Mouse (Mus musculus) hindbrain, embryonic 12.5 days (tissue): Measurements from ENCODE around the gene Ap1s3. TPM values are rescaled to one million over a fixed set of nuclear protein-coding genes. Genes with fewer than 3 reads are reported as not detected.

Experiments used
- ATAC-seq: fragments of 200-750 bp; cut with Nextera tagmentation; 2 replicates; pipeline ENCODE4 v1.8.0; 2017; ENCODE audit warnings: moderate TSS enrichment; ENCODE audit not compliant: low FRiP score
- H3K27ac ChIP-seq: fragments of 300-500 bp; sonication (generic); 2 replicates; pipeline ENCODE4 v1.5.1; 2016; ENCODE audit warnings: mild to moderate bottlenecking
- H3K27me3 ChIP-seq: fragments of 300-500 bp; sonication (generic); 2 replicates; pipeline ENCODE4 v1.6.1; 2016; ENCODE audit warnings: mild to moderate bottlenecking
- H3K36me3 ChIP-seq: fragments of 300-500 bp; sonication (generic); 2 replicates; pipeline ENCODE4 v1.6.1; 2016; ENCODE audit warnings: mild to moderate bottlenecking
- H3K4me1 ChIP-seq: fragments of 300-500 bp; sonication (generic); 2 replicates; pipeline ENCODE4 v1.6.1; 2016
- H3K4me2 ChIP-seq: fragments of 300-500 bp; sonication (generic); replicated peaks from 2 replicates; pipeline ENCODE4 v1.6.1; 2016; ENCODE audit warnings: mild to moderate bottlenecking
- H3K4me3 ChIP-seq: fragments of 300-500 bp; sonication (generic); 2 replicates; pipeline ENCODE4 v1.5.1; 2016; ENCODE audit warnings: mild to moderate bottlenecking
- H3K9ac ChIP-seq: fragments of 300-500 bp; sonication (generic); 2 replicates; pipeline ENCODE4 v1.6.1; 2016; ENCODE audit warnings: mild to moderate bottlenecking, moderate library complexity
- H3K9me3 ChIP-seq: fragments of 300-500 bp; sonication (generic); replicated peaks from 2 replicates; pipeline ENCODE4 v1.6.1; 2016; ENCODE audit warnings: mild to moderate bottlenecking
- WGBS: fragments of 180-500 bp; shearing (Covaris S2); methylation state at CpG from one replicate; pipeline ENCODE4 v1.1.7; 2016; 5-methylcytosine and 5-hydroxymethylcytosine counted together
- polyA plus RNA-seq: library from polyadenylated mRNA; unstranded; fragments of >200 nt; fragmentation: Nextera tagmentation; extraction: Ambion mirVana; gene quantifications from 2 replicates; pipeline ENCODE4 v1.2.1, GENCODE M21; 2016

Gene Ap1s3
- polyA plus RNA-seq, 1 experiment from 2014 or later, result 0.48 TPM

- no peaks in the 10 kb centered on the region for H3K9me3 ChIP-seq
- H3K27ac ChIP-seq, result no peak overlapping the region
- H3K4me2 ChIP-seq, result no peak overlapping the region
- no peaks in the 10 kb centered on the region for H3K4me1 ChIP-seq
- no peak for ATAC-seq
- no peaks in the 10 kb centered on the region for H3K27me3 ChIP-seq
- 88% methylated on average over 4 of the region's 4 CpGs for WGBS
- no peak overlapping the region for H3K4me3 ChIP-seq
- no peaks in the 10 kb centered on the region for H3K36me3 ChIP-seq
- H3K9ac ChIP-seq, result no peak overlapping the region
Measured at GRCm38 (mm10) chr1:79655819-79656555, 15.8 kb downstream of the Ap1s3 start.

DNA sequence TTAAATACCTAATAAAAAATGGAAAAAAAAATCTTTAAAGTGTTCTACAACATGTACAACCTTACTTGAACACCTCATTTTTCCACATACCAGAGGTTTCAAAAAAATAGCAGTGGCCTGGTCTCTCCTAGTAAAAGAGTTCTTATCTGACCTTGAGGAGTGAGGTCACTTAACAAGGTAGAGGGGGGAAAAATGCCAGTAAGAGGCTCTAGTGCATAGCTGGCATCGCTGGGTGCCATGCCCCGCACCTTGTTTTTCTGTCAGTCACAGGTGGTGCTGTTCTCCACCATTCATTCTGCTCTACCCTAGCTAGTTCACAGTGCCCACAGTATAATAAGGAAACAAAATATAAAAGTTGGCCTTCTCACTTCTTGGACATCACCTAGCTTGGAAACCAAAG lies 16.8 kb downstream of the Ap1s3 start:
- Histone ChIP-seq H3K4me1 (no peaks in the 10 kb centered on the region), H3K9ac (no peak overlapping the region), H3K36me3 (no peaks in the 10 kb centered on the region), H3K27me3 (no peaks in the 10 kb centered on the region), H3K4me2 (no peak overlapping the region), H3K4me3 (no peak overlapping the region), H3K9me3 (no peaks in the 10 kb centered on the region), H3K27ac (no peak overlapping the region)
- WGBS, result 91% methylated on average over 2 of the region's 2 CpGs
- ATAC-seq, result no peak

DNA sequence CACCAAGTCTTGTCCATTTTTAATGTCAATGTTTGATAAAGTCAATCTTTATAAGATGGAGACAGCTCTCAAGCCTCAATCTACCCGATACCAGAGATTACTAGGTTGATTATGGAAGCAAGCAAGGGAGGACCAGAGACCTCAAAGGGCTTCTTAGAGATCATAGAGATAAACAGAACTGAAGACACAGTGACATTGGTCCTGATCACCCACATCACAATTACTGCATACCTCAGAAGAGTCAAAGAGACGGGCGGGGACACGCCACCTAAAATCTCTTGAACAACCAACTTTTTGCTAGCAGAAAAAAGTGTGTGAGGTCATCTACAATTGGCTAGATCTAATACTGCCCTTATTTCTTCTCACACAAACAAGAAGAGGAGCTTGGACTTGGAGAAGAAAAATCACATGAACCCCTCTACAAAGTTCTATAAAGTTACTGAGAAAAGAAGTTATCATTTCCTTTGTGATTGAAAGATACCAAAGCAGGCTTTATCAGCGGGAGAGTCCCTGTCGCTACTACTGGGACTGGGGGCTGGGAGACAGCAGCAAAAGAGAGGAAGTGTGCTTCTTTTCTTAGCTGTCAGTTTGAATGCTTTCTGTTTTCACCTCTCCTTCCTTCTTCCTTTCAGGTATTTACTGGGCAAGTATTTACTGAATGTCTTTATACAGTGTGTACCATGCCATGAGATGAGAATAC lies 28.2 kb downstream of the Ap1s3 start:
- no peak for ATAC-seq
- Histone ChIP-seq H3K36me3 (no peaks in the 10 kb centered on the region), H3K9ac (no peak overlapping the region), H3K4me2 (no peak overlapping the region), H3K4me1 (no peaks in the 10 kb centered on the region), H3K4me3 (no peak overlapping the region), H3K9me3 (no peaks in the 10 kb centered on the region), H3K27ac (no peak overlapping the region), H3K27me3 (no peaks in the 10 kb centered on the region)
- 89% methylated on average over 6 of the region's 6 CpGs for WGBS

- H3K9me3 ChIP-seq, result no peaks in the 10 kb centered on the region
- no peaks in the 10 kb centered on the region for H3K27me3 ChIP-seq
- 88% methylated on average over 3 of the region's 3 CpGs for WGBS
- H3K36me3 ChIP-seq, result no peaks in the 10 kb centered on the region
- no peak overlapping the region for H3K4me2 ChIP-seq
- no peak overlapping the region for H3K27ac ChIP-seq
- no peak for ATAC-seq
- H3K4me1 ChIP-seq, result no peaks in the 10 kb centered on the region
- H3K4me3 ChIP-seq, result no peak overlapping the region
- H3K9ac ChIP-seq, result no peak overlapping the region
Measured at GRCm38 (mm10) chr1:79642680-79643079, 29.1 kb downstream of the Ap1s3 start.

DNA sequence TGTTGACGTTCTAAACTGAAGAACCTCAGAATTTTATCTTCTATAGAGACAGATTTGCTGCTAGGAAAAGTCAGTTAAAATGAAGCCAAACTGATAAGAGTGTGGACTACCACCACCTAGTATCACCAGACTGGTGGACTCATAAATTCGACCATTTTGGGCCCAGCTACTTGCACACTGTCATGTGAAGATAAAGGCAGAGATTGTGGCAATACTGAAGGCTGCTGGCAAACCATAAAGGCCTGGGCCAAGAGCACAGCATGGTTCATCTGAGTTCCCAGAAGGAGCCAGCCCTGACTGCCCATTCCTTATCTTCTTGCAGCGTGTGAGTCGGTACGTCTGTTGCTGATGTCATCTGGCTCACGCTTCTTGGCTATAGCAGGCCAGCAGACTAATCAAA lies 30.4 kb downstream of the Ap1s3 start:
- H3K4me3 ChIP-seq, result no peak overlapping the region
- H3K36me3 ChIP-seq, result no peaks in the 10 kb centered on the region
- H3K4me1 ChIP-seq, result no peaks in the 10 kb centered on the region
- no peak overlapping the region for H3K4me2 ChIP-seq
- H3K27ac ChIP-seq, result no peak overlapping the region
- ATAC-seq, result no peak
- no peaks in the 10 kb centered on the region for H3K27me3 ChIP-seq
- no peaks in the 10 kb centered on the region for H3K9me3 ChIP-seq
- WGBS, result 83% methylated on average over 6 of the region's 6 CpGs
- no peak overlapping the region for H3K9ac ChIP-seq

DNA sequence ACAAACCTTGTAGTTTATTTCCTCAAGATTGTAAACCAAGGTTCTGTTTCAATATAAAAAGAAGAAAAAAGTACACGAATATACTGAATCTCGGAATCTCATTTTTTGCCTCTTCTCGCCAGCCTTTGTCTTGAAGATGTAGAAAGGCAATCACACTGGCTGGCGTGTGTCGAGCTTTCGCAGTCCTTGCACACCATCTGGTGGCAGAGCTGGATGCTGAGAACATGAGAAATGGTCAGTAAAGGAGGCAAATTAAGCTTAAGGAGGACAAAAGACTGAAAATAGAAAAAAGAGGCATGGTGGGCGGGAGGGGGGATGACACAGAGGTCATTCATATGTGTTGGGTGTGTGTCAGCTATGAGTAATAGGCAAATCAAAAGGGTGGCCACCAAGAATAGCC lies 31.6 kb downstream of the Ap1s3 start:
- H3K9me3 ChIP-seq, result no peaks in the 10 kb centered on the region
- ATAC-seq, result peak; percentile 77; the same call in 1 of the 2 replicates
- H3K4me2 ChIP-seq, result no peak overlapping the region
- WGBS, result 48% methylated on average over 7 of the region's 7 CpGs
- no peak overlapping the region for H3K4me3 ChIP-seq
- no peak overlapping the region for H3K27ac ChIP-seq
- no peaks in the 10 kb centered on the region for H3K4me1 ChIP-seq
- H3K9ac ChIP-seq, result no peak overlapping the region
- no peaks in the 10 kb centered on the region for H3K36me3 ChIP-seq
- H3K27me3 ChIP-seq, result no peaks in the 10 kb centered on the region

- H3K9ac ChIP-seq, result no peak overlapping the region
- no peaks in the 10 kb centered on the region for H3K4me1 ChIP-seq
- 68% methylated on average over 5 of the region's 5 CpGs for WGBS
- no peak overlapping the region for H3K4me3 ChIP-seq
- no peaks in the 10 kb centered on the region for H3K27me3 ChIP-seq
- no peaks in the 10 kb centered on the region for H3K9me3 ChIP-seq
- no peaks in the 10 kb centered on the region for H3K36me3 ChIP-seq
- H3K27ac ChIP-seq, result no peak overlapping the region
- peak; percentile 54; the same call in 1 of the 2 replicates for ATAC-seq
- H3K4me2 ChIP-seq, result no peak overlapping the region
Measured at GRCm38 (mm10) chr1:79639683-79640082, 32.1 kb downstream of the Ap1s3 start.

GRCm38 (mm10) chr1:79639107-79639506 lies 32.7 kb downstream of the Ap1s3 start:
- H3K9me3 ChIP-seq, result no peaks in the 10 kb centered on the region
- no peaks in the 10 kb centered on the region for H3K27me3 ChIP-seq
- no peak overlapping the region for H3K4me3 ChIP-seq
- 92% methylated on average over 6 of the region's 6 CpGs for WGBS
- H3K4me2 ChIP-seq, result no peak overlapping the region
- no peak overlapping the region for H3K27ac ChIP-seq
- H3K36me3 ChIP-seq, result no peaks in the 10 kb centered on the region
- H3K4me1 ChIP-seq, result no peaks in the 10 kb centered on the region
- no peak for ATAC-seq
- no peak overlapping the region for H3K9ac ChIP-seq

- no peaks in the 10 kb centered on the region for H3K9me3 ChIP-seq
- H3K9ac ChIP-seq, result no peak overlapping the region
- no peaks in the 10 kb centered on the region for H3K36me3 ChIP-seq
- H3K27me3 ChIP-seq, result no peaks in the 10 kb centered on the region
- no peak overlapping the region for H3K27ac ChIP-seq
- no peak for ATAC-seq
- no peak overlapping the region for H3K4me3 ChIP-seq
- WGBS, result over 99% methylated on average over 2 of the region's 2 CpGs
- H3K4me1 ChIP-seq, result no peaks in the 10 kb centered on the region
- no peak overlapping the region for H3K4me2 ChIP-seq
Measured at GRCm38 (mm10) chr1:79637768-79638167, 34.0 kb downstream of the Ap1s3 start.

DNA sequence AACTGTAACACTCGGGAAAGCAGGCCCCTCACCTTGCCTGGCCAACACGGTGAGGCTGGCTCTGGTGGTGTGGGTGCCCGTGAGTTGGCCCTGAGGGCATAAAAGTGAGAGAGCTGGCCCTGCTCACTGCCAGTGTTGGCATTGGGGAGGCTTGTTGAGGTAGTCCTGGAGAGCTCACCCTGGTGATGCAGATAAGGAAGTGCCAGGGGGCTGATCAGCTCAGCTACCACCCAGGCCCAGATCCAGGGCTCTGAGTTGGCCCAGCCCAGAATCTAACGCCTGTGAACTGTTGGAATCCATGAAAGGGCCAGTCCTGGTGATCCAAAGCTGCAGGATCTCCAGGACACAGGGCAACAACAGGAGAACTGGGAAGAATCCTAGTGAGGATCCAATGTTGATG lies 40.3 kb downstream of the Ap1s3 start:
- 91% methylated on average over 4 of the region's 4 CpGs for WGBS
- H3K4me2 ChIP-seq, result no peak overlapping the region

DNA sequence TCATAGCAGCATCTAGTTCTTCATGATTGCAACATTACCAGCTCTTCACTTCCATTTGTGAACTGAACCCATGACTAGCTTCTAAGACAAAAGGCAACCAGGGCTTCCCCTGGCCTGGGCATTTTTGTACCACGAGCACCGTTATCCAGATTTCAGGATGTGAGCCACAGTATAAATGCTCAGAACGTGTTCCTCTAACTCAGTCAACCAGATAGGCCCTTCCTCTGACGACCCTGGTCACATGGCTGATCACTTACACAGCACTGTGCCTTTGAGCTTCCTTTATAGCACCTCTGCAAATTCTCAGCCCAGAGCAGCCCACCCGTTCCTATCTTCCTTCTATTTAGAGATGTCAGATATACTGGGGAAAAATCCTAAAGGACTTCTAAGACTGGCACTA lies 42.0 kb downstream of the Ap1s3 start:
- no peak overlapping the region for H3K4me2 ChIP-seq
- no peaks in the 10 kb centered on the region for H3K27me3 ChIP-seq
- H3K9ac ChIP-seq, result no peak overlapping the region
- no peak for ATAC-seq
- WGBS, result 84% methylated on average over 5 of the region's 5 CpGs
- no peak overlapping the region for H3K27ac ChIP-seq
- no peaks in the 10 kb centered on the region for H3K36me3 ChIP-seq
- H3K4me1 ChIP-seq, result no peaks in the 10 kb centered on the region
- no peak overlapping the region for H3K4me3 ChIP-seq
- no peaks in the 10 kb centered on the region for H3K9me3 ChIP-seq

More for the DNA sequence above, 40.3 kb downstream of the Ap1s3 start:
- H3K9ac ChIP-seq, result no peak overlapping the region
- H3K36me3 ChIP-seq, result no peaks in the 10 kb centered on the region
- ATAC-seq, result no peak
- H3K27ac ChIP-seq, result no peak overlapping the region
- no peaks in the 10 kb centered on the region for H3K9me3 ChIP-seq
- no peaks in the 10 kb centered on the region for H3K27me3 ChIP-seq
- H3K4me1 ChIP-seq, result no peaks in the 10 kb centered on the region
- no peak overlapping the region for H3K4me3 ChIP-seq

DNA sequence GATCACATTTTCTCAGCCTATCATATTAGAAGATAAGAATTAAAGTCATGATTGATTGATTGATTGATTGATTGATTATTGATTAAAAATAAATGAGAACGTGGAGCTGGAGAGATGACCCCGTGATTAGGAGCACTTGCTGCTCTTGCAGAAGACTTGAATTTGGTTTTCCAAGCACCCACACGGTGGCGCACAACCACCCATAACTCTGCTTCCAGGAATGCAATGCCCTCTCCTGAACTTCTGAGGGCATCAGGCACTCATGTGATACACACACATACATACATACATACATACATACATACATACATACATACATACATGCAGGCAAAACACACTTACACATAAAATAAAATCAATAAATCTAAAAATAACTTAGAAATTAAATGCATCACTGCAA lies 45.6 kb downstream of the Ap1s3 start:
- Histone ChIP-seq H3K9ac (no peak overlapping the region), H3K4me1 (no peaks in the 10 kb centered on the region), H3K9me3 (no peaks in the 10 kb centered on the region), H3K27me3 (no peaks in the 10 kb centered on the region), H3K36me3 (no peaks in the 10 kb centered on the region), H3K4me2 (no peak overlapping the region), H3K4me3 (no peak overlapping the region), H3K27ac (no peak overlapping the region)
- 53% methylated on average over 4 of the region's 4 CpGs for WGBS
- no peak for ATAC-seq

GRCm38 (mm10) chr1:79619434-79619833 lies 52.3 kb downstream of the Ap1s3 start:
- no peaks in the 10 kb centered on the region for H3K27me3 ChIP-seq
- no peak overlapping the region for H3K4me2 ChIP-seq
- WGBS, result 79% methylated on average over 2 of the region's 2 CpGs
- peaks cover 8% of the 10 kb centered on the region; the same call in 1 of the 2 replicates for H3K9me3 ChIP-seq
- no peak overlapping the region for H3K9ac ChIP-seq
- H3K36me3 ChIP-seq, result no peaks in the 10 kb centered on the region
- no peak overlapping the region for H3K4me3 ChIP-seq
- no peak overlapping the region for H3K27ac ChIP-seq
- ATAC-seq, result no peak
- no peaks in the 10 kb centered on the region for H3K4me1 ChIP-seq
